Mouse (Mus musculus) ES-Bruce4 (cell line): ENCODE results near the gene Rimbp3.

ENCODE experiments used
- CTCF ChIP-seq: IDR thresholded peaks from one replicate; pipeline ENCODE4 v1.8.1; 2011; ENCODE audit warnings: low read depth, low read length
- EP300 ChIP-seq: IDR thresholded peaks from 2 replicates; pipeline ENCODE4 v1.6.1; 2011; ENCODE audit warnings: low read depth, low read length; ENCODE audit not compliant: insufficient read depth
- POLR2A ChIP-seq: IDR thresholded peaks from one replicate; pipeline ENCODE4 v1.8.1; 2011; ENCODE audit warnings: low read length; ENCODE audit not compliant: insufficient read depth

- TF ChIP-seq POLR2A (no peak), CTCF (no peak), EP300 (no peak)
Observed at GRCm38 (mm10) chr16:17244996-17245395, 36.6 kb downstream of the Rimbp3 start.
